Mouse (Mus musculus) mesoderm, embryonic 11.5 days (tissue): Measurements from ENCODE around the gene Gstm7.
"Not testable (repeated sequence)": the region's sequence is repeated elsewhere in the genome, so short reads cannot be mapped to it uniquely, and the experiment has no call there.

Source experiments
- DNase-seq: peaks from one replicate; pipeline ENCODE4 v3.0.0-alpha.2; 2012; ENCODE audit warnings: low read depth, low spot score

Gene Gstm7

DNA sequence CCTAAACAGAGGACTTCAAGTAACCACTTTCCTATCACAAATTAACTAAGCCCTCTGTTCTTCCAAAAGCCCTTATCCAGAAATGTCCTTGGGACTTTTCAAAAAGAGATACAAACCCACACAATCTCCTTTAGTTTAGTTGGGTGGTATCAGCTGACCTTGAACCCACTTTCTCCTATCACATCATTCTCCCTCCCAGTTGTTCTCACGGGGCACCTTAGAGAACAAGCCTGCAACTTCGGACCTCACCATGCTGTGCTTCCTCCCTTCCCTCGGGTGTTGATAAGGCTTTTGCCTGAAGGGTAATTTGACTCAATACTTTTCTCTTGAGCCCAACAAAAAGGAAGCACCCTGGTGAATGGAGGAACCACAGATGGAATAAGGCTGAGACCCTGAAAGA is 4.3 kb upstream of the Gstm7 start:
- DNase-seq: no peak

DNA sequence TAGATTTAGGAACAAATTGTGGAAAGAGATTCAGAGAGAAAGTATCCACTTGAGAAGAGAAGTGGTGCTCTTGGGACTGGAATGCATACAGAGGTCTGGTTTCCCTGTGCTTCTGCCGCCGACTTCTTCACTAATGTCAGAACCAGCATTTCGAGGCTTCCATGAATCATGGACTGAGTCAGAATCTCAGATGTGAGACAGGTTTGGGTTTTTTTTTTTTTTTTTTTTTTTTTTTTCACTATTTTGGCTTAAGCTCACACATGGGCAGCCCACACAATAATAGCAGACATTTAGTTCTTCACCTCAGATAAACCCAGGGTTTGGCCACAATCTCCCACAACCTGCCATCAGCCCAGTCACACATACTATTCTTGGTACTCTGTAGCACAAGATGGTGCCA is 3.7 kb upstream of the Gstm7 start:
- DNase-seq: no peak

DNA sequence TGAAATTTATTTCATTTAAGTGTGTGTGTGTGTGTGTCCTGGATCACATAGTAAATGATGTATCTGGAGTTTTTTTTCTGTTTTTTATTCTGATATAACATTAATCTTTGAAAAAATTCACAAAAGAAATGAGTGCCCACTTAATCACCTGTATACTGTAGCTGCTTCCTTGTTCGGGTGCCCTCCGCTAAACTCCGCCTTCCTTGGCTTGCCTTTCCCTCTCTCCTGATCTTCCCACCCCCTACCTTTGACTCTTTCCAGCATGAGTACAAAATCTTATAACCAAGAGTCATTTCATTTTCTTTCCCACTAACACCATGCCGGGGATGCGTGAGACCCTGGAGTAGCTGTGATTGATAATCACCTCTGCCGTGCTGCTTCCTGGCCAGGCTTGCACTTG is 511 bp upstream of the Gstm7 start:
- DNase-seq: no peak

DNA sequence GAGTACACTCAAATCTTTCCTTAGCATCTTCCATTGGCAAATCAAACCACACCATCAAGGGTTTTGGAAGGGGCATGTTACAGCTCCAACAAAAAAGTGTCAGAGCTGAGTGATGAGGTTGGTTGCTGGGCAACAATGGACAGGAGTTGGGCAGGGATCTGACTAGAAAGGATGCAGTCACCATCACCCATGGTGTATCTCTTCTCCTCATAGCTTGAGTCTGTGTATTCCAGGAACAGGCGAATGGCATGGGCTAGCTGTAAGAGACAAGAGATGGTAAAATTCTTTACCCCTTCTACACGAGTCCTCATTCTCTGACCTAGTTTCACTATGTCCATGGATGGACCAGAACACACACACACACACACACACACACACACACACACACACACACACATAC is 483 bp downstream of the Gstm7 start:
- no peak for DNase-seq

DNA sequence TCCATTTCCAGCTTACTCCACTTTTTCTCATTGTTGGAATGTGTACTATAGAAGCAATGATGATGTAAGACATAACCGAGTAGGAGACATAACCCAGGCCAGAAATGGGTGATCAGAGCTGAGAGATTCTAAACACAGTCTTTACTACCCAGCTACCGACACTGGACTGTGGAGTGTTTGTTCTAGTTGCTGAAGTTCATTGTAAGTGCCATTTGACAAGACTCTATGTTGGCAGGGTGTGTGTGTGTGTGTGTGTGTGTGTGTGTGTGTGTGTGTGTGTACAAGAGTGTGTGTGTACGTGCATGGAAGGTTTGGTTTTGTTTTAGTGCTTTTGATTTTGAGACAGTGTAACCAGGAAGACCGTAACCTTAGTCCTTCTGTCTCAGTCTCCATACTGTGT is 1.9 kb downstream of the Gstm7 start:
- no peak for DNase-seq

DNA sequence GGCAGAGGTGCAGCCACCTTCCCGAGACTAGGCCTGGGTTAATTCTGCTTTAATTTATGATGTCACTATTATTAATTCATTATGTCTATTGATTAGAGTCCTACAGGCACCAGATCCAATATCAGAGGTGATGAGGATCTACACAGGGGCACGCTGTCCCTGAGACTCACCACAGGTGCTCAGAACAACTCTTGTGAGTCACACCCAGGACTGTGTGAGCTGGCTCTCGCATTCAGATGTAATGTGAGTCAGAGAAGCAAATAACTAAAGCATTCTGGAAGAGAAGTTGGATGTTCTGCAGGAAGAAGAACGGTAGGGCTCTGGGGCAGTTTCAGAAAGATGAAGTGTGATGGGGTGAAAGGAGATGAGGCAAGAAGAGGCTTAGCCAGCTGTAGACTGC is 2.4 kb downstream of the Gstm7 start:
- no peak for DNase-seq

DNA sequence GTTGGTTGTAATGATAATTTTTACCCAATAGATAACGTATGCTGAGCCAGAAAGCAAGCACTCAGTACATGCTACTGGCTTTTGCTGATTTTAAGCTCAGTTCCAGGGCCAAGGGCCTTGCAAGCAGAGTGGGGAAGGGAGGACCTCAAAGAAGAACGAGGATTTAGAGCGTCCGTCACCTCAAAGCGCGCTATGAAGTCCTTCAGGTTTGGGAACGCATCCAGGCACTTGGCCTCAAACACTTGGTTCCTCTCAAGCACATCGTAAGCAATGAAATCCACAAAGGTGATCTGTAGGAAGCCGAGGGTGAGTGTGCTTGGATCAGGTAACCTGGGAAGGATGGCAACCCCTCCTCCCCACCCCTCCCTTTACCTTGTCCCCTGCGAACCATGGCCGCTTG is 2.9 kb downstream of the Gstm7 start:
- no peak for DNase-seq

DNA sequence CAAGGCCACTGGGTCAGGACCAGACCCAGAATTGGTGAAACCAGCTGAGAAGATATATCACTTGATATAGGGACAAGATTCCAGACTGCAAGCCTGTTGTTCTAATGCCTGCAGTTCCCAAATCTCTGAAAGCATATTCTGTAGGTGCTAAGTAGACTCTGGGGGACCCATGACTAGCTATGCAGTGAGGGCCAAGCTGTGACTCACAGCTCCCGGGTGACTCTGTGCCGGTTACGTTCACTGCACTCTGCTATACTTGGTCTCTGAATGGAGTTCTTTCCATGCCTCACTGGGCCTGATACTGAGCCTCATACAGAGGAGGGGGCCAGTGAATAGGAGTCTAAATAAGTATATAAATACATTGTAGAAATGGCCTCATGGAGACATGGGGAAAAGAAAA is 3.8 kb downstream of the Gstm7 start:
- DNase-seq: no peak

DNA sequence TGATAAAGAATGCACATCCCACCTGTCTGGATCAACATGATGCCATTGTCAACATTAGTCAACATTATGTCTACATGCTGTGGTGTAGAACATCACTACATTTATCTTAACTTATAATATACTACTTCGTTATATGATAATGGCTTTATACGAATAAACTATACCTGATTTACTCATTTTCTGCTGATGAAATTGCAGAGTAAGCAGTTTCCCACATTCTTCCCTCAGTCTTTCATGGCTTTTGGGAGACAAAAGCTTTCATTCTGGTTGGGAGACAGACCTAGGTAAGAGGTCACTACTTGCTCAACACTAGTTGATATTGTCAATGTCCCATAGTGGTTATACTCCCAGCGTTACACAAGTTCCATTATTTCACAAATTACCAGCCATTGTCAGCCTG is 6.3 kb downstream of the Gstm7 start:
- DNase-seq: no peak

DNA sequence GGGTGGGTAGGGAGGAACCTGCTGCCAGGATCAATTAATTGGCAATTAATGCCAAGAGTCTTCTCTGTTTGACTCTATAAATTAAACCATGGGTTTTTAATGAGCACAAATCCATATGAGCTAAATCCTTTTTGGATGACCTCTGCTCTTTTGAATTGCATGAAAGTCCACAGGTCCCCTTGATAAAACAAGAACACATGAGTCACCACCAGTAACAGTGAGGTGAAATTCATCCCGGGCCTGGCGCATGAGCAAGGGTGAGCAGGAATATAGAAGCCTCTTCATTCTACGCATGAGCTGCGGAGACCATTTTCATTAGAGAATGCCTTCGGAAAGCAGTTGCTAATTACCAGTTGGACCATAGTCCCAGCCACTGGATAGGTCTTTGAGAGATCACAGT is 11.3 kb downstream of the Gstm7 start:
- DNase-seq: no peak

DNA sequence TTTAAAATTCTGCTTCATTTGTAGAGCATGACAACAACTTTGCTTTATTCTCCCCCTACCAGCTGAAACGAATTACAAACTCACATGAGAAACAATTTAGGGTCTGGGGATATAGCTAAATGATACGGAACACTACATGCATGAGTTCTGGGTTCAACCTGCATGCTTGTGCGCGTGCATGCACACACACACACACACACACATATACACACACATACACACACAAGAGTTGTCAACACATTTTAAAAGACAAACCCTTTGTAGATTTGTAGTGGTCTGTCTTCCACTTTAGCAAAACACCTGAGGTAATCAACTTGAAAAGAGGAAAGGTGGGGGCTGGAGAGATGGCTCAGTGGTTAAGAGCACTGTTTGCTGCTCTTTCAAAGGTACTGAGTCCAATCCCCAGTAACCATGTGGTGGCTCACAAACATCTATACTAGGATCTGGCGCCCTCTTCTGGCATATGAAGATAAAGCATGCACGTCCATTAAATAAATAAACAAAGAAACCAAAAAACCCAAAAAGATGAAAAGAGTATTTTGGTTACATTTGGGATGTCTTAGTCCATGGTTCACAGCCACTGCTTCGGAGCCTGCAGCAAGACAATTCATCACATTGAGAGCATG is 13.7 kb downstream of the Gstm7 start:
- DNase-seq: peak; percentile 69

DNA sequence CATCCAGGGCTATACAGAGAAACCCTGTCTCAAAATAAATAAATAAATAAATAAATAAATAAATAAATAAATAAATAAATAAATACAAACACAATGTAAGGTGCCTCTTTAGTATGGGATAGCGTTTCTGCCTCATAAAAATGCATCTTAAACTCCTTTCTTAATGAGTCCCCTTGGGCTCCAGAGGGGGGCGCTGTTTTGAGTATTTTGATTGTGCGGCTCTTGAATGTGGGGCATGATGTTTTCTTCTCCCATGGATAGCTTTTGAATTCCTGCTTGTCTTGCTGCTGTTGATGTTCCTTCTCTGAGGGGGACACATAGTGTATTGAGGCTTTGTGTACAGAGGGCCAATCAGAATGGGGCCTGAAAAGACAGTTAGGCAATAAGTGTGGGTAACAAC is 14.5 kb downstream of the Gstm7 start:
- no peak for DNase-seq

DNA sequence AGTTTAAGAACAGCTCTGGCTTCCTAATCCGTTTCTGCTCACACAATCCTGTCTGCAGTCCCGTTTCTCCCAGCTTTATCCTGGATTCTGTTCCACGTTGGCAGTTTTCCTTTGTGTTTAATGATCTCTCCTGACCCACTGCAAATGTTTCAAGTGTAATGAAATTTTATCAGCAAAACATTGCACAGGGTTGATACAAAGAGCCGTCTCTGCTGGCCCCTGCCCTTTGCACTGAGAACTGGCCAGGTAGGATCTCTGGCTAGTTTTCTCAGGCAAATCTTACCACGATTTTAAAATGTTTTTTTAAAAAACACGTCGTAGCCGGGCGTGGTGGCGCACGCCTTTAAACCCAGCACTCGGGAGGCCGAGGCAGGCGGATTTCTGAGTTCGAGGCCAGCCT is 14.9 kb downstream of the Gstm7 start:
- no peak for DNase-seq

DNA sequence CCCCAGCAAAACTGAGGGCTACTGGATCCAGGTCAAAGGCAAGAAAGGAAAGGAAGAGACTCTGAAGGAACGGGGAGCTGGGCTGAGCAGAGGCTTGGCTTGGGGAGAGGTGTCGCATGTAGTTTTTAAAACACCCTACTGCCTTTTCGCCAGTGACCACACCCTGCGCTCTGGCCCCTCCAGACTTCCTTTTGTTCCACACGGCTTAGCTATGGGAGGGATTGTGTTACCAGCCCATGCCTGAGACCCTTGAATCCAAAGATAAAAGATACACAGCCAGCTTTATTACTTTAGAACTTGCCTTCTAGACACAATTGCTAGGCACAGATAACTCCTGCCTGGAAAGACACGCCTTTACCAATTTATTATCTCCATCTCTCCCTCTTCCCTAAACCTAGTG is 25.7 kb downstream of the Gstm7 start:
- no peak for DNase-seq

DNA sequence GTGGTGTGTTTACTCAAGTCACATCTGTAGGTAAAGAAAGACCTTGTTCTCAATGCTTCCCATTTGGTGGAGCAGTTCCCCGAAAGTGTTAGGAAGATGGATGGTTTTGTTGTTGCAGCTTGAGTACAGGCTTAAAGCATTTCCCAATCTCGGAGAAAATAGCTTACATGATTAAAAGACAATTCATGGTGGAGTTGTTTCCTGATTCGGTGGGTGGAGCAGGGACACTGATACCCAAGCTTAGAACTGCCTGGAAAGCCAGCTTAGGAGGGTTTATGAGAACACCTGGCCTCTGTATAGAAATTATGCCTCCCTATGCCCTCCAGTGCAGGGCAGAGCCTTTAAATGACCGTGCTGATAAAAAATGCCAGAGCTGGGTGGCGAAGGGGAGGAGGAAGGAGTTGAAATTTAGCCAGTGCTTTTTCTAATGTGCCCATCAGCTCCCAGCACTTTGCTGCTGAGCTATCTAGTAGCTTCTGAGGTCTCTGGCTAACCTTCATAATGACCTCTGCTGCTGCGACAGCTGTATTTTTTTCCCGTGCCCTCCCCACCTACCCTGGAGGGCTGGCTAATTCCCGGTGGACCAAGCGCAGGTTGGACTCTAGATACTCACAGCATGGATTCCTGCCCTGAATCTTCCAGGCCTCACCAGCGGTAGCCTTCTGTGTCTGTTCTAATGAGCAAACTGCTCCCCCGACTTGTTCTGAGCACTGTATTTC is 30.5 kb downstream of the Gstm7 start:
- no peak for DNase-seq

DNA sequence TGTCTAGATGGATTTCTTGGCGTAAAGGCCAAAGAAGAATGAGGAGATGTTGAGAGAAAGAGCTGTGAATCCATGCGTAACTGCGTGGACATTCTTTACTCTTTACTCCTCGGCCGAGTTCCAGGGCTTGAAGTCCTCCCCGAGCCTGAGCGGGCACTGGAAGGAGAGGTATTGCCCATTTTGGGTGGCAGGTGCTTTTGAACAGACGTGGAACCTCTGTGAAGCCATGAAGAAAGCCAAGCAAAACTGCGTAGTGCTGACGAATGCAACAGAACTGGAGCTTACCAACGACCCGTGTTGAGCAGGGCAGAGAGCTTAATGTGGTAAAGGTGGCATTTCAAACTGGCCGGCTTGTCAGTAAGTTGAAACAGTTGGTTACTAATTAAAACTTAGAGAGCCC is 32.9 kb downstream of the Gstm7 start:
- DNase-seq: no peak

DNA sequence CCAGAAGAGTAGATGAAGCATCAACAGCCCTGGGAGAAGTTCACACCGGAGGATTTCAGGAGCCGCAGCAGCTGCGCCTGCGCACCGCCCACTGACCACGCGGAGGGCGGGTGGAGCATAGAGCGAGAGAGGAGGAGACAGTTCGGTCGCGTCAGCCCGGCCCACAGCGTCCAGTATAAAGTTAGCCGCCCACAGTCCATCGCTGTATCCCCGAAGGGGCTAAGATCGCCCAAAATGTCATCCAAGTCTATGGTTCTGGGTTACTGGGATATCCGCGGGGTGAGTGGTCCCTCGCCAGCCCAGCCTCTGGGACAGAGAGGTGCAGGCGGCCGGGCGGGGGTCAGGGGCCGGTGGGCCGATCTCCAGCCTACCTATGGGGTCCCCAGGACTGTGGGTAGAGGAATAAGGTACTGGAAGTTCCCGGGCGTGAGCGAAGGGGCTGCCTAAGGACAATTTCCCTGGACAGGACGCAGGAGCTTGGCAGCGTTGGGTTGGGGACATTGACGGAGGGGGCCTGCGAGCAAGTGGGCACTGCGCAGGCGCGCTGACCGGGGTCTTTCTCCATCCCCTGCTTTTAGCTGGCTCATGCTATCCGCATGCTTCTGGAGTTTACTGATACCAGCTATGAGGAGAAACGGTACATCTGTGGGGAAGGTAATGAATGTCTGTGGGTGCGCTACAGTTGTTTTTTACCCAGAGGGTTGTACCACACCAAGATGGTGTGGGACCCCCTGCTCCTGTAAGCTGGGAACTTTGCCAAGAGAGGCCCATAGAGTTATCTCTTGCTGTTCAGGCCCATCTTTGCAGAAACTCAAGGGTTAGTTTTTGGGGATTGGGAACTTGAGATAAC is 35.7 kb downstream of the Gstm7 start, which contains the start of gene Gstm5:
Gene Gstm5, plus strand, starts transcription at position 102 of the 850 bp plus-strand sequence.
- peak; percentile 87 for DNase-seq

DNA sequence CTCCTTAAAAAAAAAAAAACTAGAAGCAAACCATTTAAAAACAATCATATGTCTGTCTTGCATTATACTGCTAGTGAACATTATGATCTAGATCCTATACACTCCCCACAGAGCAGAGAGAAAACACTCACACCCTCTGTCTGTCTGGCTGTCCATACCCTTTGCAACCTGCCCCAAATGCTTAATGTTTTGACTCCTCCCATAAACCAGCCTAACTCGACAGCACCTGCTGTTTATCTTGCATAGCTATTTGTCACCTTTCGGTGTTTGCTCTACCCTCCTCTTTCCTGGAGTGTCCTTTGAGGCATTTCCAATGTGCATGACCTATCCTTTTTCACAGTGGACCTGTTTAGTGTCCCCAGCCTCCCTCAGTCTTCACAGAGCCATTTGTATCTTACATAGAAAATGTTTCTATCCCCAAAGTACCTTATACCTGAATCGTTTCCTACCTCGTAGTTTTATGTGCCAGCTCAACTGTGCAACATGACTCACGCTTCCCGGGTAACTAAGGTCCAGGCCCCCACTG is 36.4 kb downstream of the Gstm7 start:
- no peak for DNase-seq

DNA sequence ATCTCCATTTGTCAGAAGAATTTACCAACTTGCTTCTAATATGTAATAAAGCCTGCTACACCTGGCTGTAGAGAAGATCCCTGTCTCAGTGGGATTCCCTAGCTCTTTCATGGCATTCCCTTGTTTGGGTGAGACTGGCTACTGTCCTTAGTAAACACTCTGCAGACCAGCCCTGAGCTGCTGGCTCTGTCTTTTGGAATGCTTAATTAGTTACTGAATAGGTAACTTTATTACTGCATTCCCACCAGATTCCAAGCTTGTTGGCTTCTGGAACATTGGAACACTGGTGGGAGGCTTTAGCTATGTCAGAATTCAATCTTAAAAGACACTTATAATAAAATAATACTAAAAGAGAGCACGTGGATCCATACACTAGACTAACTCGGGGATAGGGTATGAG is 42.4 kb downstream of the Gstm7 start:
- DNase-seq: not testable (repeated sequence)

DNA sequence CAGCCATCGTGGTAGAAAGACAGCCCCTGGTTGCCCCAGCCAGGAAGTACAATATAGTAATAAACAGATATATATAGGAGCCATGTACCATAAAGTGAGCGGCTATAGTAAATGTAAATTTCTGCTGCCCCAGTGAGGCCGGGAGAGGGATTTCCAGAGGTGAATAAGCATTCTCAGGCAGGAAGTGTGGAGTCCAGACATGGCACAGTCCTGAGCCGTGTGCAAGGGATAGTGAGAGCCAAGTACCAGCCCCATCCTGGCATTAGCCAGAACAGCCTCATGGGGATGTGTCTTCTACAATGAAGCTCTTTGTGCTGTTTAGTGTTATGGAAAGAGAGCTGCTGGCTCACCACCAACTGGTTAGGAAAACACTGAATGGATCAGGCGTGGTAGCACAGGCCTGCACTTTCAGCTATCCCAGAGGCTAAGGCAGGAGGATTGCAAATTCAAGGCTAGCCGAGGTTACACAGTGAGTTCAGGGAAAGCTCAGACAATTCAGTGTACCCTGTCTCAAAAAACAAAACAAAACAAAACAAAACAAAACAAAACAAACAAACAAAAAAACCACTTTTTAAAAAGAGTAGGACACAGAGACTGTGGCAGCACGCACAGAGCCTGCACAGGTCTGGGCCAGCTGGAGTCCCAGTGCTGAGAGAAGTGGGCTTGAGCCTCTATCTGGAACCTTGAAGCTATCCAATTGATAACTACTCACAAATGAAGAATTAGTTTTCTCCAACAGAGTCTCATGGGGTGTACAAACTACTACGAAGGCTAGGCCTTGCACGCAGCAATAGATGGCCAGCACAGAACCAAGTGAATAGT is 43.7 kb downstream of the Gstm7 start:
- DNase-seq: no peak
